Mouse (Mus musculus): ENCODE results near the gene Msgn1.

DNA sequence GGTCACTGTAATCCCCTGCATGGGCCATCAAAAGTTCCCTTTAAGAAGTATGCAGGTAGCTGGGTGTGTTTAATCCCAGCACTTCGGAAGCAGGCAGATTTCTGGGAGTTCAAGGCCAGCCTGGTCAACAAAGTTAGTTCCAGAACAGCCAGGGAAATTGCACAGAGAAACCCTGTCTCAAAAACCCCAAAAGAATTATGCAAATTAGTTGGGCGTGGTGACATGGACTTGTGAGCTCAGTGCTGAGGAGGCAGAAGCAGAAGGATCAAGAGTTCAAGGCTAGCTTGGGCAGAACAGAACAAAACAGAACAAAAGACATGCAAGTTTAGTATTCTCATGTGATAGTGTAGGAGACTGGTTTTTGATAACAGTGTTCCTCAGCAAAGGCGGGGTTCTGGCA lies 13.8 kb upstream of the Msgn1 start:
- TF ChIP-seq POLR2A (IDR thresholded peaks at IDR 0.05; ENCODE audit: insufficient read length, low read depth): no peak
- TF ChIP-seq MAX (IDR thresholded peaks at IDR 0.05; ENCODE audit: low read depth): no peak
- no peak for TF ChIP-seq TCF12 (IDR thresholded peaks at IDR 0.05; ENCODE audit: insufficient read depth, poor library complexity, severe bottlenecking)
- no peak for TF ChIP-seq E2F4 (IDR thresholded peaks at IDR 0.05; ENCODE audit: insufficient read depth)

Measured in myocyte (in vitro differentiated cells).